Mouse (Mus musculus): ENCODE measurements around the gene Mrpl22. TPM values are rescaled to one million over a fixed set of nuclear protein-coding genes. Genes with fewer than 3 reads are reported as not detected.

Mrpl22 gene
- polyA plus RNA-seq, 1 experiment = 15.5 TPM

DNA sequence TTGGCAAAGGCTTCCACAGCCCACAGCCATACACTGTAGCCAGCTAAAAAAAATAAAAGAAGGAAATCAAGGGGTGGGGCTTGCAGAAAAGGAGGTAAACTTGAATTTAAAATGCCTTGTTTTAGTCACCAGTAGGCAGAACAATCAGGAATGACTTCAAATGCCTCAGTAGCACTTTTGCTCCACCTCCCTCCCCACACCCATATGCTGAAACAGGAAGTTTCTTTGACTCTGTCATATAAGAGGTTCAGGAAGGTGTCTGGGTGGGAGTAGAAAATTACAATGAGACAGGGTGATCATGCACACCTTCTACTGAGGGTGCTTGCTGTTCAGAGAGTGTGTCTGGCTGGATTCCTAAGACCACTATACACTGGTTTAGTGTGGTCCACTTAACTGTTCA, 36.6 kb upstream of the Mrpl22 start:
- H3K27ac ChIP-seq (ENCODE audit: insufficient read depth, low read length) = no peak overlapping the region
- H3K27me3 ChIP-seq (ENCODE audit: control insufficient read depth, insufficient read depth, low read length) = no peaks in the 10 kb centered on the region
- H3K36me3 ChIP-seq (ENCODE audit: control insufficient read depth, insufficient read depth, low read length) = peaks cover 29% of the 10 kb centered on the region
- H3K4me1 ChIP-seq (ENCODE audit: control insufficient read depth, insufficient read depth, insufficient read length) = no peaks in the 10 kb centered on the region
- H3K4me3 ChIP-seq (ENCODE audit: extremely low read depth, insufficient read depth, insufficient read length) = no peak overlapping the region
- DNase-seq (ENCODE audit: low read depth in 1 of 2, low spot score in 2 of 2) = no peak
- TF ChIP-seq POLR2A (IDR thresholded peaks at IDR 0.05; ENCODE audit: low read depth, low read length) (no peak), CTCF (IDR thresholded peaks at IDR 0.05; ENCODE audit: extremely low read depth, insufficient read depth, insufficient read length, insufficient replicate concordance) (no peak)

DNA sequence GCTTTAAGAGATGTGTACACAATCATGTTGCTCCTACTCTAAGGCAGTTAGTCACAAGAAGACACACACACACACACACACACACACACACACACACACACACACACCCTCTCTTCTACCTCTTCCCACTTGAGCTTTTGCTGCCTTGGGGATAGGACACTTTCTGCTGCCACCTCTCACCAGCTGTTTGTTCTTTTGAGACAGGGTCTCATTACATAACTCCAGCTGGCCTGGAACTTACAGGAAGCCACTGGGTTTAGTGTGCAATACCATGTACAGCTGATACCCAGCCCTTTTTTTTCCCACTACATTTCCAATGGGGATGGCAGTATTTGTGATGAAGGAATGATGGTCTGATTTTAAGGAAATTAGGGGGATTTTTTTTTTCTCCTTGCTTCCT, 36.2 kb upstream of the Mrpl22 start:
- no peak for DNase-seq (ENCODE audit: low read depth in 1 of 2, low spot score in 2 of 2)
- Histone ChIP-seq H3K27ac (ENCODE audit: insufficient read depth, low read length) (no peak overlapping the region), H3K4me3 (ENCODE audit: extremely low read depth, insufficient read depth, insufficient read length) (no peak overlapping the region), H3K4me1 (ENCODE audit: control insufficient read depth, insufficient read depth, insufficient read length) (no peaks in the 10 kb centered on the region), H3K27me3 (ENCODE audit: control insufficient read depth, insufficient read depth, low read length) (no peaks in the 10 kb centered on the region), H3K36me3 (ENCODE audit: control insufficient read depth, insufficient read depth, low read length) (peaks cover 27% of the 10 kb centered on the region)
- no peak for TF ChIP-seq POLR2A (IDR thresholded peaks at IDR 0.05; ENCODE audit: low read depth, low read length)
- TF ChIP-seq CTCF (IDR thresholded peaks at IDR 0.05; ENCODE audit: extremely low read depth, insufficient read depth, insufficient read length, insufficient replicate concordance) = no peak

DNA sequence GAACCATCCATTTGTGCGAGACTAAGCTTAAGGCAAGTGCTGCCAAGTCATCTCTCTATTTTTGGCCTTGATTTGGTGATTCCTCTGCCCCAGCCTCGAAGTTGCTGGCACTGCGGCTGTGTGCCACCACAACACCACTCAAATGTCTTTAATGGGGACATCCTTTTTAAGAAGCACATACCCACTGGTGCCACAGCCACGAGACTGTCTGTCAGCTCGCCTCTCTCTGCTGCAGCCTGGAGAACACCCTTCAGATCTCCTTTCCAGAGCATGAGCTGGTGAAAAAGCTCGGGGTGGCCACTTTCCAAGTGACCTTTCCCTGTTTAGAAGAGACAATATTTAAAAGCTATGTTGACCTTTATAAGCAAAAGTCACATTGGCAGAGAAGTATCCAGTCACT, 34.8 kb upstream of the Mrpl22 start:
- H3K4me1 ChIP-seq (ENCODE audit: control insufficient read depth, insufficient read depth, insufficient read length) = no peaks in the 10 kb centered on the region
- 91% methylated on average over 6 of the region's 6 CpGs for WGBS
- TF ChIP-seq CTCF (IDR thresholded peaks at IDR 0.05; ENCODE audit: extremely low read depth, insufficient read depth, insufficient read length, insufficient replicate concordance) (no peak), POLR2A (IDR thresholded peaks at IDR 0.05; ENCODE audit: low read depth, low read length) (no peak)
- no peak overlapping the region for H3K4me3 ChIP-seq (ENCODE audit: extremely low read depth, insufficient read depth, insufficient read length)
- H3K27ac ChIP-seq (ENCODE audit: insufficient read depth, low read length) = no peak overlapping the region
- peaks cover 32% of the 10 kb centered on the region for H3K36me3 ChIP-seq (ENCODE audit: control insufficient read depth, insufficient read depth, low read length)
- DNase-seq (ENCODE audit: low read depth in 1 of 2, low spot score in 2 of 2) = no peak
- H3K27me3 ChIP-seq (ENCODE audit: control insufficient read depth, insufficient read depth, low read length) = no peaks in the 10 kb centered on the region

DNA sequence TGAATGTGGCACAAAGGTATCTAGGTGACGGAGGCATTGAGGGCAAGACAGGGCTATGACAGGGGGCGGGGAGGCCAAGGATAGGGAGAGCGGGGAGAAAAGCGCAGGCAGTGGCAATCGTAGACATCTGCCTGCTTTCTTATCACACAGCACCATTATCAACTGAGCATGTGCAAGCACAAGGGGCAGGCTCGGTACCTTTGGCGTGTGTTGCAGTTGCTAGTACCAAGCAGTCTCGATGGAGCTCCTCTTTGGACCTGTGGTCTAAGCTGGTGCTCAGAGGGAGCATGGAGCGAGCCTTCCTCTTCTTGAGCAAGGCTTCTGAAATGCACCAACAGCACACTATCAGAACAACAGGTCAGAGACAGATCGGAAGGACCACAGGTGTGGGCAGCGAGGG, 32.6 kb upstream of the Mrpl22 start:
- Histone ChIP-seq H3K4me1 (ENCODE audit: control insufficient read depth, insufficient read depth, insufficient read length) (no peaks in the 10 kb centered on the region), H3K27ac (ENCODE audit: insufficient read depth, low read length) (peak overlapping the region; percentile 52), H3K27me3 (ENCODE audit: control insufficient read depth, insufficient read depth, low read length) (no peaks in the 10 kb centered on the region), H3K36me3 (ENCODE audit: control insufficient read depth, insufficient read depth, low read length) (peaks cover 29% of the 10 kb centered on the region), H3K4me3 (ENCODE audit: extremely low read depth, insufficient read depth, insufficient read length) (no peak overlapping the region)
- TF ChIP-seq POLR2A (IDR thresholded peaks at IDR 0.05; ENCODE audit: low read depth, low read length) (no peak), CTCF (IDR thresholded peaks at IDR 0.05; ENCODE audit: extremely low read depth, insufficient read depth, insufficient read length, insufficient replicate concordance) (no peak)
- DNase-seq (ENCODE audit: low read depth in 1 of 2, low spot score in 2 of 2) = no peak
- 83% methylated on average over 11 of the region's 11 CpGs for WGBS

DNA sequence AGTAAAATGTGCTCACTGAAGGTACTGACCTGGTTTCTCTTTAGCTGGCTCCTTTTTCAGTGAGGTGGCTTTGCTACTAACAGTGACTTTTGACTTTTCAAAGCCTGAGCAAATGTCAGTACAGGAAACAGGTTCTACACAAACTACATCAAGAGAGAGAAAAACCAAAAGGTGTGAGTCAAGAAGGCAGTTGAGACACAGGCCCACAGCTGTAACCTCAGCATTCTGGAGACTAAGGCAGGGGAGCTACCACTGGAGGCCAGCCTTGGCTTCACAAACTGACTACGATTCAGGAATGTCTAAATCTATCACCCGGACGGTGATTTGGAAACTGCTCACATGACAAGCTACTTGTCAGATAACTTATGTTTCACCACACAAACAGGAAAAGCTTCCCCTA, 32.0 kb upstream of the Mrpl22 start:
- Histone ChIP-seq H3K4me3 (ENCODE audit: extremely low read depth, insufficient read depth, insufficient read length) (no peak overlapping the region), H3K27me3 (ENCODE audit: control insufficient read depth, insufficient read depth, low read length) (no peaks in the 10 kb centered on the region), H3K36me3 (ENCODE audit: control insufficient read depth, insufficient read depth, low read length) (peaks cover 26% of the 10 kb centered on the region), H3K4me1 (ENCODE audit: control insufficient read depth, insufficient read depth, insufficient read length) (no peaks in the 10 kb centered on the region), H3K27ac (ENCODE audit: insufficient read depth, low read length) (peak overlapping the region; percentile 48)
- WGBS = 83% methylated on average over 3 of the region's 3 CpGs
- TF ChIP-seq CTCF (IDR thresholded peaks at IDR 0.05; ENCODE audit: extremely low read depth, insufficient read depth, insufficient read length, insufficient replicate concordance) = no peak
- TF ChIP-seq POLR2A (IDR thresholded peaks at IDR 0.05; ENCODE audit: low read depth, low read length) = no peak
- no peak for DNase-seq (ENCODE audit: low read depth in 1 of 2, low spot score in 2 of 2)

DNA sequence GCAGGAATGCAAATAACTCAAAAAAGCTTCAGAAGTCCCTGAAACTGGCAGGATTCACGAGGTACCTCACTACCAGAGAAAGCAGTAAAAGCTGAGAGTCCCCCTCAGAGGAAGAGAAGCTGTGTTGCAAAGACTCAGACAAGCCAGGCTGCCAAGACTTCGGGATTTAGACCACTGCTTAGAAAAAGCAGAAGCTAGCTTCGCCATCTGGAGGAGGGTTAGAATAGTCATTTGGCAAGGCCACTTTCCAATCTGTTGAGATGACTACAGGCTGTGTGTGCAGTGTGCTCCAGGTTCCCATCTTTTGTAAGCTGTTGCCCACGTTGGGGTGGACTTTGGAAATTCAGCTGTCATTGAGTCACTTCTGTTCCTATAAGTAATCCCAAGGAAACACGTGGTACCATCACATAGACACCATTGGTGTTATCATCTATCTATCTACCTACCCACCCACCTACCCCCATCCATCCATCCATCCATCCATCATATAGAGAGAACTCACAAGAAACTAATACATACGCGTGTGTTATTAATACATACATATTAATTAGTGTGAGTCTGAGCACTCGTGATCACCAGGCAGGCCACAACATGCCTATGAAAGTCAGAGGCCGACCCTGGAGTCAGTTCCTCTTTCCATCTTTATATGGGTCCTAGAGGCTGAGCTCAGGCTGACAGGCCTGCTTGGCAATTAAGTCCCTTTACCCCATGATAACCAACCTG, 27.6 kb upstream of the Mrpl22 start:
- Histone ChIP-seq H3K4me3 (ENCODE audit: extremely low read depth, insufficient read depth, insufficient read length) (no peak overlapping the region), H3K36me3 (ENCODE audit: control insufficient read depth, insufficient read depth, low read length) (peaks cover 39% of the 10 kb centered on the region), H3K27ac (ENCODE audit: insufficient read depth, low read length) (no peak overlapping the region), H3K4me1 (ENCODE audit: control insufficient read depth, insufficient read depth, insufficient read length) (no peaks in the 10 kb centered on the region), H3K27me3 (ENCODE audit: control insufficient read depth, insufficient read depth, low read length) (no peaks in the 10 kb centered on the region)
- no peak for TF ChIP-seq POLR2A (IDR thresholded peaks at IDR 0.05; ENCODE audit: low read depth, low read length)
- TF ChIP-seq CTCF (IDR thresholded peaks at IDR 0.05; ENCODE audit: extremely low read depth, insufficient read depth, insufficient read length, insufficient replicate concordance) = no peak
- DNase-seq (ENCODE audit: low read depth in 1 of 2, low spot score in 2 of 2) = no peak
- 68% methylated on average over 9 of the region's 9 CpGs for WGBS

DNA sequence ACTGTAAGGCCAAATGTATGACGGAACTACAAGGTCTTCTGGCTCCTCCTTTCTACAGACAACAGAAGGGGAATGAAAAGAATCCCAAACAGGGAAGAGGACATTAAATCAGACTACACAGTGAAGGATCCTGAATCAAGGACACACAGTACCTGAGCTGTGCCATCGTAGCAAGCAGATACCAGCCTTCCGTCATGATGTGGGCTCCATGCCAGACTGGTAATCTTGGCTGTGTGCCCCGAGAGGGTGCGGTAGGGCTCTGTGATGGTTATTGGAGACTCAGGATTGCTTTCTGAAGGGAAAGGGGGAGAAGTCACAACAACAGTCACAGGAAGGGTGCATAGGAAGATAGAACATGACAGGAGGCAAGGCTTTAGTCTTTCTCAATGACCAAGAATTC, 25.2 kb upstream of the Mrpl22 start:
- 88% methylated on average over 5 of the region's 5 CpGs for WGBS
- Histone ChIP-seq H3K27me3 (ENCODE audit: control insufficient read depth, insufficient read depth, low read length) (no peaks in the 10 kb centered on the region), H3K36me3 (ENCODE audit: control insufficient read depth, insufficient read depth, low read length) (peaks cover 35% of the 10 kb centered on the region), H3K4me3 (ENCODE audit: extremely low read depth, insufficient read depth, insufficient read length) (no peak overlapping the region), H3K27ac (ENCODE audit: insufficient read depth, low read length) (no peak overlapping the region), H3K4me1 (ENCODE audit: control insufficient read depth, insufficient read depth, insufficient read length) (no peaks in the 10 kb centered on the region)
- no peak for TF ChIP-seq CTCF (IDR thresholded peaks at IDR 0.05; ENCODE audit: extremely low read depth, insufficient read depth, insufficient read length, insufficient replicate concordance)
- no peak for TF ChIP-seq POLR2A (IDR thresholded peaks at IDR 0.05; ENCODE audit: low read depth, low read length)
- no peak for DNase-seq (ENCODE audit: low read depth in 1 of 2, low spot score in 2 of 2)
